Mouse (Mus musculus) erythroblast, adult 5-6 weeks (primary cell): ENCODE results near the gene Cdk11b. TPM values are rescaled to one million over a fixed set of nuclear protein-coding genes. Genes with fewer than 3 reads are reported as not detected.
"Not testable (repeated sequence)": the region's sequence is repeated elsewhere in the genome, so short reads cannot be mapped to it uniquely, and the experiment has no call there.

Experiments
- ATAC-seq: replicated peaks from 2 replicates; pipeline ENCODE4 v1.8.0; 2016; ENCODE audit warnings: moderate number of reproducible peaks, mild to moderate bottlenecking, moderate TSS enrichment, inconsistent platforms; ENCODE audit not compliant: poor library complexity, low FRiP score, severe bottlenecking
- total RNA-seq, 2 experiments: library from RNA; stranded (forward) in 1 of 2; stranded (reverse) in 1 of 2; fragments of 150-400 nt in 1 of 2; fragments of 200-764, 138-1000 nt in 1 of 2; gene quantifications; 2 replicates each; pipeline versions ENCODE4 v1.2.3 to v1.2.4; 2015 to 2017; ENCODE audit warnings: low replicate concordance in 2 of 2

Gene Cdk11b
- total RNA-seq, 2 experiments from 2014 or later, result 20.7 to 24.8 TPM

DNA sequence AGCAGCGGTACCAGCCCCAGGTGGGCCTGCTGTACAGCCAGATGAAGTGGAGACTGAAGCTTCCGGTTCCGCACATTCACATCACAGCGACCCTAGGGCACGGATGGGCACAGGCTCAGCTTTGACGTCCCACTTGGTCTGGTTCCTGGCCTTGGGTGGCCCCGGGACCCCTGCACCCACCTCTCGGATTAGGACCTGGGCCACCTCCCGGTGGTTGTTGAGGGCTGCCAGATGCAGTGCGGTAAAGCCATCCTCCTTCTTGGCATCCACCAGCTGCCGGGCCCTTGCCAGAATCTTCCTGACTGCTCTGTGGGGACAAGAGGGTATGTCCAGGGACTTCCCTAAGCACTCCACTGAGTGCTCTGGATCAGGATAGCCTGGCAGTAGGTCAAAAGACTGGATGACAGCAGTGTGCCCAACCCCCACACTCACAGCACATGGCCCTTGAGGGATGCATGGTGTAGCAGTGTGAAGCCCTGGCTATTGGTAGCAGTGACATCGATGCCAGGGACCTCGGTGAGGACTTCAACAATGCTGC, 31.6 kb downstream of the Cdk11b start:
- no peak for ATAC-seq

DNA sequence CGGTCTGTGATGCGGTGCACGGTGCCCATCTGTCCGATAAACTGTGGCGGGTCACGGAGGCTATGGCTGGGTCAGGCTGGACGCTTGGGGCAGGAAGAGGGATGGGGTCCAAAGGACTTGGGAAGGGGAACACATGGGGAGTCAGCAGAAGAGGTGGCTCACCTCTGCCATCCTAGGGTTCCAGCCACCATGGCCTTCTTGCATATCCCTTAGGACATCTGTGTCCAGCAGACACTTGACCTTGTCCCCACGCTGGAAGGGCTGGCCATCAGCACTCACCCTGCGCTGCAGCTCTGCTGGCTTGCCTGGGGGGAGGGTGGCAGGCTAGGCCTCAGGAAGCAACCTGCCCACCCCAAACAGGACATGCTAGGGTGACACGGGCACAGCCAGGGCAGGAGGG, 34.3 kb downstream of the Cdk11b start:
- ATAC-seq, result no peak

DNA sequence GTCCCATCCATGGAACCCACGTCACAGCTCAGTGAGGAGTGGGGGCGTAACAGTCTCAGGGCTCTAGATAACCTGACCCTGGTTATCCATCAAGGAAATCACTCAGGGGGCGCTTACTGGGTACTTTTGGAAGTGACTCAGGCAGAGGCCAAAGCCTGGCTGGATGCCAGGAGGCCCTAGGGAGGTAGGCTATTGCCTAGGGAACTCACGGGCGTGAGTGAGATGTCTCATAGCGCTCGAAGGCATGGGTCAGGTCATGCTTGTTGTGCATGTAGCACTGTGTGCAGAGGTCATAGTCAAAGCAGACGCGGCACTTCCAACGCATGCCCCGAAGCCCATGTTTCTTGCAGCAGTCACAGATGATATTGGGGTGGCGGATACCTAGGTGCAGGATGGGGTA, 36.0 kb downstream of the Cdk11b start:
- no peak for ATAC-seq

DNA sequence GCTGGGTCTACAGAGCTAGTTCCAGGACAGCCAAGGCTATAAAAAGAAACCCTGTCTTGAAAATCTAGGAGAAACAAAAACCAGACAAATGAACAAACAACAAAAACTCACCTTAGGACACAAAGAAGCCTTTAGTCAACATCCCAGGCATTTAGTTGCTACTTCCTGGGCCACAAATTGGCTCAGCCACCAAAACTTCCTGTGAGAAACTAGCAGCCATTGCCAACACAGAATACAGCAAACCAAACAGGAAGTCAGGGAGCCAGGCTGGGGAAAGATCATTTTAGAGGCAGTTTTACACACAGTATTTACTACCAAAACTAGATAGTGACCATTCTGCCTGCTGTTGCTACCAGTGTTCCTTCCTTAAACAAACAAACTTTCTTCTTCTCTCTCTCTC, 42.2 kb downstream of the Cdk11b start:
- no peak for ATAC-seq

DNA sequence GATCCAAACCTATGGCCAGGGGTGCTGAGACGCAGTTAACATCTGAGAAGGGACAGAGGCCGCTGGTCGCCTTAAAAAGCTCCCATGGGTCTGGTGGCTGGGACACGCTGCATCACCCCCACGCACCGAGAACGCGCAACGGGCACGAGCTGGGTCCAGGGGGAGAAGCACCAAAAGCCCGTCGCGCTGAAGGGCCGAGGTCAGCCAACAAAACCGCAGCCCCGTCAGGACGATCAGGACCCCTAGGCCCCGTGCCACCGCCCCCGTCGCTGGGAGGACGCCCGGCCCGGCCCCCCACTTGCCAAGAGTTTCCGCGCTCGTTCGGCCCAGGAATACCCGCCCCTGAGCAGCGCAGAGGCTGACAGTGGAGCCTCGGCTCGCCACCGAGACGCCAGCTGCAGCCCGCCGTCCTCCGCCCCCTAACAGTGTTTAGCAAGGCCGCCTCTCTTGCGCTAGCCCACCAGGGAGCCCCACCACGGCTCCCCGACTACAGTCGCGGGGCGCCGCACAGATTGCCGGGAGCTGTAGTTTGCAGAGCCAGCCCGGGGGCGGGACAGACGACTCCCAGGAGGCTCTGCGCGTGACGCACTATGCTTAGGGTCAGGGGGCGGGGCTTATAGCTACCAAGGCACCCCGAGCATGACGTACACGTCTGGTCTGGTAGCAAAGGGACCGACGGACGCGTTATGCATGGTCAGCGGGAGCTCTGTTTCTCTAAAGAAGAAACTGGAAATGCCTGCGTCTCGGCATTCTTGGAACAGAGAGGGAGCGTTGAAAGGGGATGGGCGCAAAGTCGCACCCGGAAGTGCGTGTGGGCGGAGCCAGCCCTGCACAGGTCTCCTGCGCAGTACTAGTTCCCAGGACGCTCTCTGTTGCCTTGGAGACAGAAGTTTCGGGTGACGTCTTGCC, 44.3 kb downstream of the Cdk11b start, which contains the start of gene Mib2:
Gene Mib2 (minus strand): TSS at position 510 of the 909 bp plus-strand sequence.
- peak; percentile 98 for ATAC-seq

DNA sequence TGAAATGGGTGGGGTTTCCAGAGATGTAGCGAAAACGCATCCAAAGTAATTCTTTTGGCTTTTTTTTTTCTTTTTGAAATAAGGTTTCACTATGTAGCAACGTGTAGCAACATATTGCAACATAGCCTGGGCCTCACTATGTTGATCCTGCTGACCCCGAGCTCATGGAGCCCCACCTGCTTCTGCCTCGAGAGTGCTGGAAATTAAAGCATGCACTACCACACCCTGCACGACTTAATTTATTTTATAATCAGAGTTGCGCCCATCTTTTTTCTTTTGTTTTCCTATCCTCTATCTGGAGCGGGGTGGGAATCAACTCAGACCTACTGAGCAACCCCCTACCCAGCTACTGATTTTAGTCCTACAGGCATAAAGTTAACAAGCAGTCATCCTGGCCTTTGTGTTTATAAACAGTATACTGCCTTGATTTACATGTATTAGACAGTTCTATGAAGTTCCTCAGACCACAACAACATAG, 45.0 kb downstream of the Cdk11b start:
- no peak; the same call in none of the 2 replicates for ATAC-seq

DNA sequence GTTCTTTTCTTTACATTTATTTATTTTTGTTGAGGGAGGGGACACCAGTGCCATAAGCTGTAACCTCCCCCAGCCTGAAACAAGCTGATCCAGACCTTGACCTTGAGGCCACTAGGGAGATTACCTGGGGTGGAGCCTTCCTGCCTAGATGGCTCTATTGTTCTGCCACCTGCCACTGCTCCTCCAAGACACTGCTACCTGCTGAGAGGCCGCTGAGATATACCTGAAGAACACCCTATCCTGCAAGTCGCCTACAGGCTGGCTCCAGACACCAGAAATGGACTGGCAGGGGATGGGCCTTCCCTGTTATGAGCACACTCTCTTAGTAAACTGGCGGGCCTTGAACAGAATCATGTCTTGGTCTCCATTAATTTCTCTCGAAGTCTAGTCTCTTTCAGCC, 45.6 kb downstream of the Cdk11b start:
- not testable (repeated sequence) for ATAC-seq

DNA sequence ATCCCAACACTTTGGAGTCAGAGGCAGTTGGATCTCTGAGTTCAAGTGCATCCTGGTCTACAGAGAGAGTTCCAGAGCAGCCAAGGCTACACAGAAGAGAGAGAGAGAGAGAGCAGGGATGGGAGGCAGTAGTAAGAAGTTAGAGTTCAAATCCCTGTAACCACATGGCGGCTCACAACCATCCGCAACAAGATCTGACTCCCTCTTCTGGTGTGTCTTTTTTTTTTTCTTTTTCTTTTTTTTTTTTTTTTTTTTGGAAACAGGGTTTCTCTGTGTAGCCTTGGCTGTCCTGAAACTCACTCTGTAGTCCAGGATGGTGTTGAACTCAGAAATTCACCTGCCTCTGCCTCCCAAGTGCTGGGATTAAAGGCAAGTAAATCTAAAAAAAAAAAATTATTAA, 47.4 kb downstream of the Cdk11b start:
- no peak for ATAC-seq

DNA sequence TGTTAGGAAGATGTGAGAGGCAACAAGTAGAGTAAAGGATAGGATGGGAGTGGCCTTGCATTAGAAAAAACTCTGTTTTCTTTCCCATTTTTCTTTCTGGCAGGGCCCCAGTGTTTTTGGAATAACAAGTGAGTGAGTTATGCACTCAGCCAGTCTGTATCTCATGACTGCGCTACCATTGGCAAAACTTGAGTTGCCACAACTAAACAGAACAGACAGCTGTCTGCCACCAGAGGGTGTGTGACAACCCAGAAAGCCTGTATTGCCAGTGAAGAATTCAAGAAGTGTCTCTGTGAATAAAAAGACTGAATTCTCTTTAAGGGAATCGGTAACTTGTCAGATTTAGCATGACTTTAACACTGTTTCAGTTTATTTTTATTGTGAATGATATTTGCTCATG, 51.3 kb downstream of the Cdk11b start:
- ATAC-seq, result peak; percentile 43; the same call in 1 of the 2 replicates

DNA sequence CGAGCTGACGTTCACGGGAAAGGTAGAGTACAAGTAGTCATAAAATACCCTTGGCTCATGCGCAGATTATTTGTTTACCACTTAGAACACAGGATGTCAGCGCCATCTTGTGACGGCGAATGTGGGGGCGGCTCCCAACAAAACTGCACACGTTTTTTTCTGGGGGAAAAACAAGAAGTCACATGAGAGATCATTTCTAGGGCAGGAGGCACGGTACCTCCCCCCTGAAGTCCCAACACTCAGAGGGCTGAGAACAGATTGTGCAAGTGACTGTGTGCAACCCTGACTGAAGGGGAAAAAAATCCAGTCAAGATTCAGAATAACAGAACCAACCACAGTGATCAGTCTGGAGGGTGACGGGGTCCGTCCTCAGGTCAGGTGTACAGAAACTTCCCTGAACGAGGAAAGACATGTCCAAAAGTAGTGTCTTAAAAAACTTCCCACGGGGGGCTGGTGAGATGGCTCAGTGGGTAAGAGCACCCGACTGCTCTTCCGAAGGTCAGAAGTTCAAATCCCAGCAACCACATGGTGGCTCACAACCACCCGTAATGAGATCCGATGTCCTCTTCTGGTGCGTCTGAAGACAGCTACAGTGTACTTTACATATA, 59.1 kb downstream of the Cdk11b start:
- ATAC-seq, result not testable (repeated sequence)

DNA sequence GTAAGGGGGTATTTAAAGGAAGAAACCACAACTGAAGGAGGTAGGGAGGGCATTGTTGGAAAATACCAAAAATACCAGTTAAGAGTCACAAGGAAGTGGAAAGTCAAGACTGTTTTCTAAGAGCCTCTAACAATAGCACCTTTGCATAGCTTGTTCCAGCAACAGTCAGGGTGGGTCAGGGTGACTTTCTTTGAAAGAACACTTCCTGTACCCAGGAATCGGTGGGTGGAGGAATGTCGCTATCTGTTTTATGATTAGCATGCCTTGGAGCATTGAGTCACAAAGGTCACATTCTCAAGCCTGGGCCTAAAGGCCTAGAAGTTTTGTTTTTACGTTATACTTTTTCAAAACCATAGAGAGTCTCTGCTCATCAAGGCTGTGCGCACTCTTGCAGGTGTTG, 63.1 kb downstream of the Cdk11b start:
- not testable (repeated sequence) for ATAC-seq

DNA sequence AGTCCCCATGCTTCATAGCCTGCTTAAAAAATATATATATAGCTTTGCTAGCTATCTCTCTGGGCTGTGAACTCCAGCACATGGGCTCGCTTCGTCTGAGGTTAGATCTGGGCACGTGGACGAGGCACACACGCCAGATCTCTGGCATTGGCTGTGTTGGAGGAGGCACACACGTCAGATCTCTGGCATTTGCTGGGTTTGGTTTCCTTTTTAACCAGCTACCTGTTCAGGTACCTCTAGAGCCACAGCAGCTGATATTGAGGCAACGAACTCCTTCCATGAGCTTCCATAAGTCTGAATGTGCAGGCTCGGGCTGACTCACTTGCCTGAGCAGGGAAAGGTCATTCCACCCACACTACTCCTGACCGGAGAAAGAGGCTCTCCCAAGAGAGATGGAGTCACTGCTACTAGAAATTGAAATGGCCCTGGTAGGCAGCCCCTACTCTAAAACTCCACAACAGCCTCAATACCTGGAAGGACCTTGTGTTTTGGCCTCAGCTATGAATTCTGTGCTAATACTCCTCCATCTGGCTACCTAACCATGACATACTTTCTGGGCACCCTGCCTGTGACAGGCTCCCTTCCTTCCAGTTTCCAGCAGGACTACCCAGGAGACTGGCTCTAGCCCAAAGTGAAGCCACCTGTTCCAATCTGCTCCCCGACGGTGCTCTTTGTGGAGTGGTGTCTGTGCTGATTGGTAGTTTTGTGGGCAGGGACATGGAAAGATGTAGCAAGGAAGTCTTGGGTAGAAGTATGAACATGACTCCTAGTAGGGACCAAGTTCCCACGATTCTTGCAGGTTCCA, 66.1 kb downstream of the Cdk11b start:
- no peak for ATAC-seq

DNA sequence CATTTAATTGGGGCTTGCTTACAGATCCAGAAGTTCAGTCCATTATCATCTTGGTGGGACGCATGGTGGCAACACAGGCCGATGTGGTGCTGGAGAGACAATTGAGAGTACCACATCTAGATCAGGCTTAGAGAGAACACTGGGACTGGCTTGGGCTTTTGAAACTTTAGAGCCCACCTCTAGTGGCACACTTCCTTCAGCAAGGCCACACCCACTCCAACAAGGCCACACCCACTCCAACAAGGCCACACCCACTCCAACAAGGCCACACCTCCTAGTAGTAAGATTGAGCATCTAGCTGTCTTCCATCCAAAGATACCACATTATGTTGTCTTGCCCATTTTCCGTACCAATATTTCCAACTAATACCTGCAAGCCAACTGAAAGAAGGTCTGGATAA, 67.8 kb downstream of the Cdk11b start:
- no peak for ATAC-seq

DNA sequence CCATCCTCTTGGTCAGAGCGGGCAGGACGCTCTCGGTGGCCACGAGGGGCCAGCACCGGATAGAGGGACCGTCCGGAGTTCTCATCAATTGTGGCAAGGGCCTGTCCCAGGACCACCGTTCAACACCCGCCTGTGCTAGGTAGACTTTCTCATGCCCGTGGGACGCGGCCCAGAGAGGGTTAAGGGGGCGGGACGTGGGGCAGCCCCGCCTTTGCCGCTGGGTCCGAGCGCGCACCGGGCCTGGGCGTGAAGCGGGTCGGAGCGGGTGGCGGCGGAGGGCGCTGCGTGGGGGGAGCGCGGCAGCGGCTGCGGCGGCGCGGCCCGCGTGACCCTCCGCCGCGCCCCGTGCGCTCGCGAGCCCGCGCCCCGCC, 69.4 kb downstream of the Cdk11b start, which contains the start of gene Fndc10:
Gene Fndc10 (plus strand): TSS at position 232 of the 371 bp plus-strand sequence.
- ATAC-seq, result no peak

DNA sequence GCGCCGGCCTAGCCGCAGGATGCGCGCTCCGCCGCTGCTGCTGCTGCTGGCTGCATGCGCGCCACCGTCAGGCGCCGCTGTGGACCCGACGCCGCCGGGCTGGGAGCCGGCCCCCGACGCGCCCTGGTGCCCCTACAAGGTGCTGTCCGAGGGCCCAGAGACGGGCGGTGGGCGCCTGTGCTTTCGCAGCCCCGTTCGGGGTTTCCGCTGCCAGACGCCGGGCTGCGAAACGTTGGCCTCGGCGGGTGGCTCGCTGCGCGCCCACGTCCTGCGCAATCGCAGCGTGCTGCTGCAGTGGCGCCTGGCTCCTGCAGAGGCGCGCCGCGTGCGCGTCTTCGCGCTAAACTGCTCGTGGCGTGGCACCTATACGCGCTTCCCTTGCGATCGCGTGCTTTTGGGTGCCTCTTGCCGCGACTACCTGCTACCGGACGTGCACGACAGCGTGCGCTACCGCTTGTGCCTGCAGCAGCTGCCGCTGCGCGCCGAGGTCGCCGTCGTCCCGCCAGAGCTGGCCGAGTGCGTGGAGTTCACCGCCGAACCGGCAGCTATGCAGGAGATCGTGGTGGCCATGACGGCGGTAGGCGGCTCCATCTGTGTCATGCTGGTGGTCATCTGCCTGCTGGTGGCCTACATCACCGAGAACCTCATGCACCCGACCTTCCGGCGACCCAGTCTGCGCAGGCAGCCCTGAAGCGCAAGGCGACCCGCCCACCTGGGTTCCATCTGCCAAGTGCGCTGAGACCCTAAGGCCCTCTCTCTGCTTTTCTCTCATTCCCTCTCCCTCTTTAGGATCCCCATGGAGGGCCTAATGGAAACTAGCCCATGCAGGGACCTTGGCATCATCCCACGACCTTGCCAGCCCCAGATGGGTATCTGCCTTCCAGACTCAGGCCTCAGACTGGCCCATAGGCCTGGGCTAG, 70.1 kb downstream of the Cdk11b start:
- no peak for ATAC-seq

DNA sequence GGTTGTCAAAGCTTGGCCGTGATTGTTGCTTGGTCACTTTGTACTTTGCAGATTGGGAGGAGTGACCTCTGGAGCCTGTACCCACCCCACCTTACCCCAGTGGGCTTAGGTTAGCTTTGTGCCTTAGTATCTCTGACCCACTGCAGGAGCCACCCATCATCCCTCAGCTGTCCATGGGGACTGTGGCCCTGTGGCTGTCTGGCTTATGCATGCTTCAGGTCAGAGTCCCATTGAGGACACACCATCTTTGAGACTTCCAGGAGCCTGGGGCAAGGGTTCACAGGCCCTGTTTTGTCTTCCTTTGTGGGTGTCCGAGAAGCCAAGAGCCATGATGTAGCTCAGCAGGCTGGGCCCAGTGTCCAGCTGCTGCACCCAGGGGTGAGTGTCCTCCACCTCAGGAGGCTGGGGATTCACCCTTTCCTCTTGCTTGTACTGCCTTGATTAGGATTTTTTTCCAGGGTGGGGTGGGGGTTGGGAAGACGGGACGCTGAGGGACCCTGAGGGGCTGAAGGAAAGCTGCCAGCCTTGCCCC, 70.9 kb downstream of the Cdk11b start:
- ATAC-seq, result no peak

DNA sequence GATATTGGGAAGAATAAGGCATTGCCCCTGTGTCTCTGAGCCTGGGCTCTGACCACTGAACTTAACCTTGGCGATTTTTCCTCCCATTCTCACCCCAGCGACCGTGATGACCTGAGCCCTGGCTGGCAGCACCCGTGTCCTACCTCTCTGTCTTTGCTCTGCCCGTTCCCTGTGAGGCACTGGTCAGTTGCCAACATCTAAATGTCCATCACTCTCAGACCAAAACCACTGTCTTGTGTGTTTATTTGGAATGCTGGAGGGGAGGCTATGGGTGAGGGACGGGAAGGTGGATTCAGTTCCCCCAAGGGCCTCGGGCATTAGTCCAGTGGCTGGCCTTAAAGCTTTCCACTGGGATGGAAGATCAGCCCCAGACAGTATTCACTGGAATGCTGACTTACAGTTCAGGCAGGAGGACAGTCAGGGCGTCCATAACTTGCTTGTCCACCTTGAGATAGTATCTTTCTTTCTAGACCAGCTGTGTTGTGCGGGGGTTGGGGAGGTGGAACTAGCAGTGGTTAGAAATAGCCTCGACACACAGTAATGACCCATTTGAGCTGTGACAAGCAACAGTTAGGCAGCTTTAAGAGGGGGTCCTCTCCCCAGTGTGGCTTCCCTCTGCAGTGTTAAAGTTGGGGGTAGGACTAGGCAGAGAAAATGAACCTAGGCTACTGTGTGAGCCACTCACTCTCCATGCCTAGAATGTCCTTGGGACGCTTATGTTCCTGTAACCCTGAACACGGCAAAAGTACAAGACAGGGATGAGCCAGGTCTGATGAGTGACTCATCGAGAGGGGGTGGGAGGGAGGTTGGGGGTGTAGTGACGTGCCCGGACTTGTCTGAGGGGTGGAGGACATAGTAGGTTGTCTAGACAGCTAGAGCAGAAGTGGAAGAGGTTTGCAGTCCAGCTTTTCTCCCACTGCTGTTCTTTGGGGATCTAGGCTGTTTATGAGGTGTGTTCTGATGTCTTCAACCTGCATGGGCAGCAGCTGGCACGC, 71.9 kb downstream of the Cdk11b start:
- ATAC-seq, result no peak
